Mouse (Mus musculus): ENCODE measurements at regions not wholly inside any gene's neighbourhood (a gene's known extent, or its start where the extent isn't known, plus 50 kb on each side); places are given as distances from the start of the nearest gene placed in this dataset.

GRCm38 (mm10) chr11:32990201-32990600, 157.0 kb downstream of the Fgf18 start:
- no peak for DNase-seq (ENCODE audit: low read depth, low spot score)

- no peak for DNase-seq (ENCODE audit: low read depth, low spot score)
Measured at GRCm38 (mm10) chr11:32978899-32979298, 154.5 kb upstream of the Smim23 start.

GRCm38 (mm10) chr11:32976572-32976971, 152.2 kb upstream of the Smim23 start:
- no peak for DNase-seq (ENCODE audit: low read depth, low spot score)

- no peak for DNase-seq (ENCODE audit: low read depth, low spot score)
Measured at GRCm38 (mm10) chr11:32973453-32973852, 149.0 kb upstream of the Smim23 start.

GRCm38 (mm10) chr11:32965418-32965817, 141.0 kb upstream of the Smim23 start:
- DNase-seq (ENCODE audit: low read depth, low spot score) = no peak

- DNase-seq (ENCODE audit: low read depth, low spot score) = no peak
Measured at GRCm38 (mm10) chr11:32963625-32964293, 139.4 kb upstream of the Smim23 start.

GRCm38 (mm10) chr11:32961600-32961999, 137.2 kb upstream of the Smim23 start:
- DNase-seq (ENCODE audit: low read depth, low spot score) = no peak

- DNase-seq (ENCODE audit: low read depth, low spot score) = no peak
Measured at GRCm38 (mm10) chr11:32958961-32959360, 134.6 kb upstream of the Smim23 start.

- DNase-seq (ENCODE audit: low read depth, low spot score) = peak; percentile 18
Measured at GRCm38 (mm10) chr11:32956993-32957392, 132.6 kb upstream of the Smim23 start.

- no peak for DNase-seq (ENCODE audit: low read depth, low spot score)
Measured at GRCm38 (mm10) chr11:32952271-32952670, 127.9 kb upstream of the Smim23 start.

GRCm38 (mm10) chr11:32948132-32948531, 123.7 kb upstream of the Smim23 start:
- DNase-seq (ENCODE audit: low read depth, low spot score) = no peak

GRCm38 (mm10) chr11:32946481-32947001, 122.1 kb upstream of the Smim23 start:
- no peak for DNase-seq (ENCODE audit: low read depth, low spot score)

- DNase-seq (ENCODE audit: low read depth, low spot score) = no peak
Measured at GRCm38 (mm10) chr11:32945071-32945470, 120.7 kb upstream of the Smim23 start.

GRCm38 (mm10) chr11:32941331-32942009, 117.1 kb upstream of the Smim23 start:
- peak; percentile 32 for DNase-seq (ENCODE audit: low read depth, low spot score)

- DNase-seq (ENCODE audit: low read depth, low spot score) = no peak
Measured at GRCm38 (mm10) chr11:32939102-32939501, 114.7 kb upstream of the Smim23 start.

GRCm38 (mm10) chr11:32937167-32937566, 112.8 kb upstream of the Smim23 start:
- no peak for DNase-seq (ENCODE audit: low read depth, low spot score)

- no peak for DNase-seq (ENCODE audit: low read depth, low spot score)
Measured at GRCm38 (mm10) chr11:32931928-32932327, 107.5 kb upstream of the Smim23 start.

GRCm38 (mm10) chr11:32931018-32931417, 106.6 kb upstream of the Smim23 start:
- DNase-seq (ENCODE audit: low read depth, low spot score) = no peak

- DNase-seq (ENCODE audit: low read depth, low spot score) = no peak
Measured at GRCm38 (mm10) chr11:32928837-32929236, 104.4 kb upstream of the Smim23 start.

GRCm38 (mm10) chr11:32925421-32926271, 101.2 kb upstream of the Smim23 start:
- no peak for DNase-seq (ENCODE audit: low read depth, low spot score)

GRCm38 (mm10) chr11:32924932-32925331, 100.5 kb upstream of the Smim23 start:
- no peak for DNase-seq (ENCODE audit: low read depth, low spot score)

- no peak for DNase-seq (ENCODE audit: low read depth, low spot score)
Measured at GRCm38 (mm10) chr11:32913071-32913470, 88.7 kb upstream of the Smim23 start.

Measured in brain, embryonic 18.5 days (tissue).